In genomic region chr9:66179795-66180194, GRCm38 (mm10) we compare ENCODE assay signal across 10 mouse cellular contexts. TPM values are rescaled to one million over a fixed set of nuclear protein-coding genes. Genes with fewer than 3 reads are reported as not detected.
DNase-seq lines count a peak whose midpoint lies in the region; TF ChIP-seq lines count a peak whose summit lies in the region.
"Had no signal": no experiment of that assay in that cellular context is flagged by ENCODE, and none has a peak within 500 bp of the region (broad histone marks: within the 10 kb centered on the region; RNA-seq: fewer than 3 reads in every experiment).

No protein-coding gene starts in this region.

- intact Hi-C loops in heart, postnatal 14 days (cut with DNase I), result no loop called here

- no peak overlapping the region for H3K27ac ChIP-seq in layer of hippocampus, adult 2 months
- H3K27ac ChIP-seq: midbrain, embryonic 13.5 days had no signal

- TF ChIP-seq CTCF in layer of hippocampus, adult 2 months (conservative IDR thresholded peaks at IDR 0.05), result no peak

- peak; percentile 69 for DNase-seq in spleen, adult 12 weeks (ENCODE audit: low spot score)
- DNase-seq in spleen, adult 18-20 months, result no peak
- DNase-seq in heart, postnatal 14 days, result peak; percentile 25 to 30
- peak; percentile 29 for DNase-seq in lung, postnatal 10 days
- no peak for DNase-seq in cerebellum, adult 11-12 months
- no peak for DNase-seq in layer of hippocampus, adult 2 months (ENCODE audit: low spot score in 2 of 2)
- DNase-seq in B cell, adult 2 months, result no peak
- DNase-seq in frontal cortex, postnatal 36 days (ENCODE audit: low spot score in 2 of 2), result no peak
- DNase-seq: thymus, postnatal 25 days had no signal

- no peak overlapping the region for H3K4me3 ChIP-seq in layer of hippocampus, adult 2 months
- H3K4me3 ChIP-seq: midbrain, embryonic 13.5 days had no signal

RNA-seq across cellular contexts. Expression of gene Dapk2, which starts 21.8 kb away (rescaled TPM):
- 1 to 10 TPM; 6.0 to 6.5 TPM for total RNA-seq in heart, postnatal 14 days (2021)
- total RNA-seq in layer of hippocampus, adult 2 months (2021), result under 1 TPM; 0.47 to 0.61 TPM

RNA-seq across cellular contexts. Expression of gene Ciao2a, which starts 53.4 kb away (rescaled TPM):
- total RNA-seq in heart, postnatal 14 days (2021), result 10 to 100 TPM; 59.4 to 69.3 TPM
- 10 to 100 TPM; 25.9 to 26.3 TPM for total RNA-seq in layer of hippocampus, adult 2 months (2021)

RNA-seq across cellular contexts. Expression of gene Snx1, which starts 53.4 kb away (rescaled TPM):
- 10 to 100 TPM; 34.1 to 34.4 TPM for total RNA-seq in heart, postnatal 14 days (2021)
- 10 to 100 TPM; 85.5 to 86.1 TPM for total RNA-seq in layer of hippocampus, adult 2 months (2021)

Comparison
In these comparisons a context has a peak if more than half of its experiments do, and no peak if none do; other contexts are left out.
1. DNase-seq: peak in spleen, adult 12 weeks (single experiment), heart, postnatal 14 days (2 of 2) and lung, postnatal 10 days (single experiment); none in spleen, adult 18-20 months (0 of 2), cerebellum, adult 11-12 months (single experiment), layer of hippocampus, adult 2 months (0 of 2), B cell, adult 2 months (0 of 2) and frontal cortex, postnatal 36 days (0 of 2).
2. RNA of gene Dapk2, which starts 21.8 kb away (total RNA-seq): 6.0 to 6.5 TPM in heart, postnatal 14 days; 0.47 to 0.61 TPM in layer of hippocampus, adult 2 months; every median in the first group is over 4 times any median in the second.